Mouse (Mus musculus) kidney, adult 2 months (tissue): ENCODE results near the gene Atp2b2. TPM values are rescaled to one million over a fixed set of nuclear protein-coding genes. Genes with fewer than 3 reads are reported as not detected.

Experiments
- DNase-seq: peaks from one replicate; pipeline ENCODE4 v3.0.0; 2021
- H3K27ac ChIP-seq: fragments of 200-500 bp; 2 replicates; pipeline ENCODE4 v1.5.1; 2012; ENCODE audit warnings: low read depth, low read length, control low read depth, inconsistent platforms; ENCODE audit not compliant: insufficient read depth
- H3K27me3 ChIP-seq: fragments of 200-500 bp; replicated peaks from 2 replicates; pipeline ENCODE4 v1.6.1; 2012; ENCODE audit warnings: mild to moderate bottlenecking, moderate library complexity, low read length, inconsistent platforms; ENCODE audit not compliant: control insufficient read depth, insufficient read depth
- H3K36me3 ChIP-seq: fragments of 200-500 bp; 2 replicates; pipeline ENCODE4 v1.6.1; 2012; ENCODE audit warnings: mild to moderate bottlenecking, moderate library complexity, low read length, inconsistent platforms; ENCODE audit not compliant: control insufficient read depth, insufficient read depth
- H3K4me1 ChIP-seq: fragments of 200-500 bp; 2 replicates; pipeline ENCODE4 v1.6.1; 2011; ENCODE audit warnings: low read length; ENCODE audit not compliant: control insufficient read depth, insufficient read depth
- H3K4me3 ChIP-seq: fragments of 200-500 bp; 2 replicates; pipeline ENCODE4 v1.5.1; 2011; ENCODE audit warnings: mild to moderate bottlenecking, low read depth, low read length, control low read depth; ENCODE audit not compliant: insufficient read depth
- CTCF ChIP-seq: fragments of 200-500 bp; conservative IDR thresholded peaks from 2 replicates; pipeline ENCODE4 v1.5.1; 2011; ENCODE audit warnings: low read depth, mild to moderate bottlenecking, control low read depth, low read length, moderate library complexity, mixed read lengths; ENCODE audit not compliant: insufficient read depth, insufficient read length
- POLR2A ChIP-seq: fragments of 200-500 bp; IDR thresholded peaks from one replicate; pipeline ENCODE4 v1.6.1; 2011; ENCODE audit warnings: low read depth, low read length, control low read depth
- WGBS: fragments of 180-500 bp; shearing (Covaris S2); methylation state at CpG from one replicate; pipeline ENCODE4 v1.1.7; 2018; 5-methylcytosine and 5-hydroxymethylcytosine counted together
- polyA plus RNA-seq: library from polyadenylated mRNA; depleted of rRNA; stranded (reverse); fragments of >200 nt; gene quantifications from 2 replicates; pipeline ENCODE4 v1.2.3, GENCODE M21; 2012

Atp2b2 gene
- polyA plus RNA-seq, 1 experiment, result 0.84 TPM

DNA sequence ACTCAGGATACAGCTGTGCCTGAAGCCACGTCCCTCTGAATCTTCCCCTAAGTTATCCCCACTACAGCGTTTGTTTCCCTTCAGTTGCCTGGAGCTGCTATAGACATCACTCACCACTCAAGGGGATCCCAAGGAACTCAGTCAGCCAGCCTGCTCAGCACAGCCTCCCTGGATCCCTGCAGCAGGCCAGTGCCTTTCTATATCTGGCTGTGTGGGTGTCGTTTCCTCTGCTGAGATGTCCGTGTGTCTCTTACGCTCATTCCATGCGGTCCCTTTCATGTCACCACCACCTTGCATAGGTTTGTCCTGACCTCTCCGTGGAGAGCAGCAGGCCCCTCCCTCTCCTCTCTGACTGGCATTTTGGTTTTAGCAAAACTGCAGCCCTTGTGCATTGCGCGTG, 171.6 kb downstream of the Atp2b2 start:
- no peak for DNase-seq
- H3K27ac ChIP-seq, result no peak overlapping the region
- H3K27me3 ChIP-seq, result no peaks in the 10 kb centered on the region
- no peaks in the 10 kb centered on the region for H3K36me3 ChIP-seq
- H3K4me1 ChIP-seq, result no peaks in the 10 kb centered on the region
- TF ChIP-seq CTCF (no peak), POLR2A (no peak)
- 55% methylated on average over 9 of the region's 9 CpGs for WGBS
- no peak overlapping the region for H3K4me3 ChIP-seq

- Histone ChIP-seq H3K4me3 (no peak overlapping the region), H3K27me3 (no peaks in the 10 kb centered on the region)
- 85% methylated on average over 6 of the region's 6 CpGs for WGBS
Measured at GRCm38 (mm10) chr6:113868552-113868951, 173.9 kb downstream of the Atp2b2 start.

GRCm38 (mm10) chr6:113865699-113866098, 176.7 kb downstream of the Atp2b2 start:
- 73% methylated on average over 7 of the region's 7 CpGs for WGBS
- H3K4me3 ChIP-seq, result no peak overlapping the region
- no peaks in the 10 kb centered on the region for H3K27me3 ChIP-seq
- TF ChIP-seq CTCF (no peak; the same call in 1 of the 2 replicates), POLR2A (no peak)
- H3K36me3 ChIP-seq, result no peaks in the 10 kb centered on the region
- no peaks in the 10 kb centered on the region for H3K4me1 ChIP-seq
- no peak overlapping the region for H3K27ac ChIP-seq
- no peak for DNase-seq

More at GRCm38 (mm10) chr6:113868552-113868951, 173.9 kb downstream of the Atp2b2 start:
- no peak for DNase-seq
- Histone ChIP-seq H3K36me3 (no peaks in the 10 kb centered on the region), H3K27ac (no peak overlapping the region), H3K4me1 (no peaks in the 10 kb centered on the region)
- no peak for TF ChIP-seq CTCF
- no peak for TF ChIP-seq POLR2A

- no peak overlapping the region for H3K27ac ChIP-seq
- no peaks in the 10 kb centered on the region for H3K36me3 ChIP-seq
- TF ChIP-seq CTCF, result no peak
- no peak overlapping the region for H3K4me3 ChIP-seq
- no peaks in the 10 kb centered on the region for H3K27me3 ChIP-seq
- H3K4me1 ChIP-seq, result no peaks in the 10 kb centered on the region
- 54% methylated on average over 8 of the region's 8 CpGs for WGBS
- no peak for DNase-seq
Measured at GRCm38 (mm10) chr6:113864812-113865211, 177.6 kb downstream of the Atp2b2 start.

- WGBS, result 49% methylated on average over 4 of the region's 4 CpGs
- no peaks in the 10 kb centered on the region for H3K36me3 ChIP-seq
- H3K27me3 ChIP-seq, result no peaks in the 10 kb centered on the region
- no peak overlapping the region for H3K4me3 ChIP-seq
- no peaks in the 10 kb centered on the region for H3K4me1 ChIP-seq
- TF ChIP-seq POLR2A, result no peak
- TF ChIP-seq CTCF, result no peak
- no peak overlapping the region for H3K27ac ChIP-seq
- DNase-seq, result no peak
Measured at GRCm38 (mm10) chr6:113862955-113863354, 179.5 kb downstream of the Atp2b2 start.

- Histone ChIP-seq H3K4me1 (no peaks in the 10 kb centered on the region), H3K36me3 (no peaks in the 10 kb centered on the region), H3K27ac (no peak overlapping the region), H3K4me3 (no peak overlapping the region), H3K27me3 (no peaks in the 10 kb centered on the region)
- no peak for TF ChIP-seq POLR2A
- no peak for TF ChIP-seq CTCF
- WGBS, result 74% methylated on average over 3 of the region's 3 CpGs
- DNase-seq, result no peak
Measured at GRCm38 (mm10) chr6:113861938-113862337, 180.5 kb downstream of the Atp2b2 start.

DNA sequence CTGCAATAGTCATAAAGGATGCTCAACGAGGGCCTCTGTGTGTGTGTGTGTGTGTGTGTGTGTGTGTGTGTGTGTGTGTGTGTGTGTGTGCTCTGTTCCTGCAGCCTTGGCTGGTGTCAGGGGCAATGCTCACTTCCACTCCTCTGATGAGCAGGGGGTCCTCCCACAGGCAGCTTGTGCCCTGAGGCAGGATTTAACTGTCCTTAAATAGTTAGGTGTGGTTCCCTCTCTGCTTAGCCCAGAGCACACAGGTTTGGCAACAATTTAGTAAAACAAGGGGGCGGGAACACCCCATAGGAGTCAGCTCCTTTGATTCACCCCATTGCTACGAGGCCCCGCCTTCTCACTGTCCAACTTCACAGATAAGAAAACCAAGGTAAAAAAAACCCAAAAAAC, 181.0 kb downstream of the Atp2b2 start:
- TF ChIP-seq POLR2A (no peak), CTCF (no peak)
- WGBS, result 55% methylated on average over 4 of the region's 4 CpGs
- Histone ChIP-seq H3K36me3 (no peaks in the 10 kb centered on the region), H3K4me3 (no peak overlapping the region), H3K27ac (no peak overlapping the region), H3K27me3 (no peaks in the 10 kb centered on the region), H3K4me1 (no peaks in the 10 kb centered on the region)
- DNase-seq, result no peak
